Mouse (Mus musculus) layer of hippocampus, postnatal 10 days (tissue): ENCODE results near the gene Cntn1. TPM values are rescaled to one million over a fixed set of nuclear protein-coding genes. Genes with fewer than 3 reads are reported as not detected.
"Not testable (repeated sequence)": the region's sequence is repeated elsewhere in the genome, so short reads cannot be mapped to it uniquely, and the experiment has no call there.

ENCODE experiments used
- DNase-seq, 2 experiments: peaks; one replicate each; pipeline ENCODE4 v3.0.0; 2021; ENCODE audit warnings: low spot score in 2 of 2
- total RNA-seq, 2 experiments: library from RNA; stranded (reverse); gene quantifications; 2 replicates each; pipeline ENCODE4 v1.2.3; 2021

The Cntn1 gene
- total RNA-seq, 2 experiments from 2014 or later = 470 to 480 TPM

GRCm38 (mm10) chr15:92264980-92265707 lies 214.2 kb downstream of the Cntn1 start:
- DNase-seq = peak; percentile 70 to 75

GRCm38 (mm10) chr15:92268341-92268740 lies 217.4 kb downstream of the Cntn1 start:
- DNase-seq = no peak

GRCm38 (mm10) chr15:92268741-92269322 lies 217.9 kb downstream of the Cntn1 start:
- DNase-seq = no peak

- no peak for DNase-seq
Measured at GRCm38 (mm10) chr15:92271801-92272365, 220.9 kb downstream of the Cntn1 start.

GRCm38 (mm10) chr15:92276826-92277225 lies 225.9 kb downstream of the Cntn1 start:
- DNase-seq = no peak

- DNase-seq = no peak
Measured at GRCm38 (mm10) chr15:92277984-92278383, 227.0 kb downstream of the Cntn1 start.

- no peak for DNase-seq
Measured at GRCm38 (mm10) chr15:92280966-92281365, 230.0 kb downstream of the Cntn1 start.

GRCm38 (mm10) chr15:92287616-92288015 lies 236.7 kb downstream of the Cntn1 start:
- DNase-seq = no peak

- no peak for DNase-seq
Measured at GRCm38 (mm10) chr15:92296479-92296878, 245.5 kb downstream of the Cntn1 start.

GRCm38 (mm10) chr15:92302796-92303195 lies 251.8 kb downstream of the Cntn1 start:
- no peak for DNase-seq

GRCm38 (mm10) chr15:92304221-92304620 lies 253.3 kb downstream of the Cntn1 start:
- DNase-seq = no peak

- DNase-seq = no peak
Measured at GRCm38 (mm10) chr15:92321959-92322358, 271.0 kb downstream of the Cntn1 start.

- DNase-seq = no peak
Measured at GRCm38 (mm10) chr15:92327111-92327510, 276.1 kb downstream of the Cntn1 start.

GRCm38 (mm10) chr15:92340253-92340652 lies 289.3 kb downstream of the Cntn1 start:
- DNase-seq = no peak

GRCm38 (mm10) chr15:92341424-92341823 lies 290.5 kb downstream of the Cntn1 start:
- no peak for DNase-seq

GRCm38 (mm10) chr15:92344136-92344869 lies 293.3 kb downstream of the Cntn1 start:
- DNase-seq = no peak

- DNase-seq = no peak
Measured at GRCm38 (mm10) chr15:92347426-92347825, 296.5 kb downstream of the Cntn1 start.

- DNase-seq = peak; percentile 16 to 21
Measured at GRCm38 (mm10) chr15:92347902-92348301, 296.9 kb downstream of the Cntn1 start.

GRCm38 (mm10) chr15:92348453-92348852 lies 297.5 kb downstream of the Cntn1 start:
- DNase-seq = not testable (repeated sequence)

GRCm38 (mm10) chr15:92364153-92364552 lies 313.2 kb downstream of the Cntn1 start:
- DNase-seq = no peak

- no peak for DNase-seq
Measured at GRCm38 (mm10) chr15:92364592-92364991, 313.6 kb downstream of the Cntn1 start.
